In the genomic region with DNA sequence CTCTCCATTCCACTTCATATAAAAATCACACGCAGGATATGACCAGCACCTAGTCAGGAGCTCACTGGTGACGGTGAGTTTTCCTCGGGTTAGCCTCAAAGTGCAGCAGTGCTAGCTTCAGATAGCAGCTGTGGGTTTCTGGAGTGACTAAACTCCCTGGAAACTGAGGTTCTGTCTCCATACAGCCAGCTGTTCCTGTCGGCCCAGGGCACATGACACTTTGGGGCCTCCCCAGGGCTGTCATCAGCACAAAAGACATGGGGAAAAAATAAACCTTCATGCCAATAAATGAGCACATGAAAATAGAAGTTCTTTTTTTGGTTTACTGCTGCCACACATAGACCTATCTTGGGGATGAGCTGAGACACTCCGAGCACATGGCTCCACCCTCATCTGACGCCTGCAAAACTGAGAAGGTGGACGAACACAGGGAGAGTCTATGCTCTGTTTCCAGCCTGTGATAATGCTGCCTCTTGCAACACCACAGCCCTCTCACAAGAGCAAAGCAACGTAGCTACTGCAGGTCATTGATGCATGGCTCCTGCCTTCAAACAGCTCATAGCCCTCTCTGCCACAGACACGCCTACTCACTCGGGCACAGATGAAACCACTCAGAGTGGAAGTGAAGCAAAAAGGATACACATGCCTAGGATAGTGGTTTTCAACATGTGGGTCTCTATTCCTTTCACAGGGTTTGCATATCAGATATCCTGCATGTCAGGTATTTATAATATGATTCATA, we compare ENCODE assay signal across 17 mouse cellular contexts. TPM values are rescaled to one million over a fixed set of nuclear protein-coding genes. Genes with fewer than 3 reads are reported as not detected.
DNase-seq lines count a peak whose midpoint lies in the region; ATAC-seq and TF ChIP-seq lines count a peak whose summit lies in the region.
"Had no signal": no experiment of that assay in that cellular context is flagged by ENCODE, and none has a peak within 500 bp of the region (broad histone marks: within the 10 kb centered on the region; RNA-seq: fewer than 3 reads in every experiment).

No protein-coding gene starts in this region.

- no peaks in the 10 kb centered on the region for H3K36me3 ChIP-seq in hindbrain, postnatal 0 days (ENCODE audit: insufficient read depth, low read length)
- H3K36me3 ChIP-seq in hindbrain, embryonic 14.5 days (replicated peaks; ENCODE audit: control insufficient read depth, insufficient read depth) = no peaks in the 10 kb centered on the region
- H3K36me3 ChIP-seq in lung, embryonic 14.5 days (ENCODE audit: insufficient read depth) = no peaks in the 10 kb centered on the region
- H3K36me3 ChIP-seq: limb, embryonic 13.5 days; midbrain, embryonic 13.5 days had no signal

- DNase-seq in hindbrain, postnatal 0 days (ENCODE audit: low spot score) = peak; percentile 7
- DNase-seq in hindbrain, embryonic 14.5 days (ENCODE audit: low spot score) = no peak
- peak; percentile 8 for DNase-seq in lung, embryonic 14.5 days
- DNase-seq in lung, postnatal 14 days = no peak
- DNase-seq in Patski (ENCODE audit: low read depth, low spot score) (no peak), liver (no peak)
- no peak for DNase-seq in urinary bladder, postnatal 10 days (ENCODE audit: low spot score)
- DNase-seq: adrenal gland, adult 8-10 months; cerebellum, postnatal 36 days; forebrain, postnatal 0 days; lung, adult 18-20 months; thymus, postnatal 36 days had no signal

- WGBS in hindbrain, postnatal 0 days = 61% methylated on average over 10 of the region's 10 CpGs
- 69% methylated on average over 10 of the region's 10 CpGs for WGBS in hindbrain, embryonic 14.5 days
- WGBS in lung, embryonic 14.5 days = 47% methylated on average over 10 of the region's 10 CpGs

- no peak overlapping the region for H3K4me2 ChIP-seq in hindbrain, postnatal 0 days (ENCODE audit: low read depth, low read length)
- H3K4me2 ChIP-seq in hindbrain, embryonic 14.5 days (replicated peaks) = no peak overlapping the region
- H3K4me2 ChIP-seq in lung, embryonic 14.5 days = no peak overlapping the region
- H3K4me2 ChIP-seq: limb, embryonic 13.5 days; midbrain, embryonic 13.5 days had no signal

- no peaks in the 10 kb centered on the region for H3K9me3 ChIP-seq in hindbrain, postnatal 0 days (ENCODE audit: low read length)
- no peaks in the 10 kb centered on the region for H3K9me3 ChIP-seq in hindbrain, embryonic 14.5 days (ENCODE audit: control insufficient read depth, low read length)
- H3K9me3 ChIP-seq in lung, embryonic 14.5 days (ENCODE audit: low read depth, low read length) = no peaks in the 10 kb centered on the region
- H3K9me3 ChIP-seq: limb, embryonic 13.5 days; midbrain, embryonic 13.5 days had no signal

- CTCF ChIA-PET in Patski (lab: Charles Lee) = interaction anchor here (1.2 kb wide), 2 partner anchors 13 to 288 kb away, joined by 3 to 7 read pairs; no protein-coding TSS in a partner anchor

- H3K4me3 ChIP-seq in hindbrain, postnatal 0 days (ENCODE audit: low read length) = no peak overlapping the region
- no peak overlapping the region for H3K4me3 ChIP-seq in hindbrain, embryonic 14.5 days (replicated peaks; ENCODE audit: low read length)
- no peak overlapping the region for H3K4me3 ChIP-seq in lung, embryonic 14.5 days (ENCODE audit: low read depth, low read length)
- H3K4me3 ChIP-seq: layer of hippocampus, adult 2 months; limb, embryonic 13.5 days; midbrain, embryonic 13.5 days had no signal

- no peaks in the 10 kb centered on the region for H3K27me3 ChIP-seq in hindbrain, postnatal 0 days (ENCODE audit: insufficient read depth, low read length)
- no peaks in the 10 kb centered on the region for H3K27me3 ChIP-seq in hindbrain, embryonic 14.5 days (ENCODE audit: control insufficient read depth, insufficient read depth, low read length)
- no peaks in the 10 kb centered on the region for H3K27me3 ChIP-seq in lung, embryonic 14.5 days (ENCODE audit: insufficient read depth, low read length)
- H3K27me3 ChIP-seq in Patski = no peaks in the 10 kb centered on the region
- H3K27me3 ChIP-seq: limb, embryonic 13.5 days; midbrain, embryonic 13.5 days had no signal

- no peak overlapping the region for H3K9ac ChIP-seq in hindbrain, postnatal 0 days (replicated peaks; ENCODE audit: low read length)
- H3K9ac ChIP-seq in hindbrain, embryonic 14.5 days = no peak overlapping the region
- H3K9ac ChIP-seq in lung, embryonic 14.5 days = no peak overlapping the region
- H3K9ac ChIP-seq: forebrain, postnatal 0 days; limb, embryonic 13.5 days; midbrain, embryonic 13.5 days had no signal

- POLR2A ChIA-PET in Patski (lab: Charles Lee) = no interaction called here

- no peak for TF ChIP-seq CTCF in hindbrain, postnatal 0 days (IDR thresholded peaks at IDR 0.05; ENCODE audit: low read depth)
- TF ChIP-seq CTCF in lung, embryonic 14.5 days (IDR thresholded peaks at IDR 0.05; ENCODE audit: low read depth) = no peak
- no peak for TF ChIP-seq CTCF in Patski (IDR thresholded peaks at IDR 0.05)

- H3K4me1 ChIP-seq in hindbrain, postnatal 0 days (ENCODE audit: insufficient read depth, low read length) = no peaks in the 10 kb centered on the region
- no peaks in the 10 kb centered on the region for H3K4me1 ChIP-seq in hindbrain, embryonic 14.5 days (replicated peaks; ENCODE audit: control insufficient read depth, insufficient read depth, low read length)
- H3K4me1 ChIP-seq in lung, embryonic 14.5 days (ENCODE audit: insufficient read depth) = no peaks in the 10 kb centered on the region
- H3K4me1 ChIP-seq: midbrain, embryonic 13.5 days had no signal

- in situ Hi-C loops in Patski (cut with MboI; ENCODE audit: low pct_unique_long_range_greater_than_20kb) = no loop called here

- no peak overlapping the region for H3K27ac ChIP-seq in hindbrain, postnatal 0 days
- H3K27ac ChIP-seq in hindbrain, embryonic 14.5 days = no peak overlapping the region
- H3K27ac ChIP-seq in lung, embryonic 14.5 days (ENCODE audit: low read depth) = no peak overlapping the region
- H3K27ac ChIP-seq: layer of hippocampus, adult 2 months; limb, embryonic 13.5 days; midbrain, embryonic 13.5 days had no signal

- no peak for ATAC-seq in hindbrain, postnatal 0 days
- ATAC-seq in hindbrain, embryonic 14.5 days (ENCODE audit: low FRiP score) = no peak
- ATAC-seq in lung, embryonic 14.5 days (ENCODE audit: insufficient read depth) = no peak
- ATAC-seq in Patski = peak; percentile 87
- peak; percentile 94 for ATAC-seq in neutrophil, adult 5-6 weeks (ENCODE audit: extremely low read depth, insufficient number of reproducible peaks, low FRiP score, poor library complexity, severe bottlenecking)
- ATAC-seq: forebrain, postnatal 0 days; inflammation-experienced regulatory T-cells, adult 6 months; midbrain, embryonic 13.5 days had no signal

RNA-seq across cellular contexts. Expression of a gene that starts 23.6 kb away (rescaled TPM):
- 34.3 and 44.2 TPM in 2 replicates for total RNA-seq in hindbrain, postnatal 0 days (2014; rRNA removed)
- 10.1 and 10.9 TPM in 2 replicates for polyA plus RNA-seq in hindbrain, postnatal 0 days (2015; fragmentation: Nextera tagmentation; extraction: Ambion mirVana)
- polyA plus RNA-seq in hindbrain, embryonic 14.5 days (2014; fragmentation: Nextera tagmentation; extraction: Ambion mirVana) = 12.5 and 15.1 TPM in 2 replicates
- polyA plus RNA-seq in lung, embryonic 14.5 days (2014; fragmentation: Nextera tagmentation; extraction: Ambion mirVana) = 3.1 and 3.4 TPM in 2 replicates
- polyA plus RNA-seq in Patski (2021) = 19.7 TPM
- total RNA-seq in neutrophil, adult 5-6 weeks (2017) = 1.2 and 1.4 TPM in 2 replicates

RNA-seq across cellular contexts. Expression of a gene that starts 43.0 kb away (rescaled TPM):
- 36.8 and 40.8 TPM in 2 replicates for total RNA-seq in hindbrain, postnatal 0 days (2014; rRNA removed)
- 29.4 and 31.7 TPM in 2 replicates for polyA plus RNA-seq in hindbrain, postnatal 0 days (2015; fragmentation: Nextera tagmentation; extraction: Ambion mirVana)
- 45.2 and 50.4 TPM in 2 replicates for polyA plus RNA-seq in hindbrain, embryonic 14.5 days (2014; fragmentation: Nextera tagmentation; extraction: Ambion mirVana)
- 25.0 and 26.6 TPM in 2 replicates for polyA plus RNA-seq in lung, embryonic 14.5 days (2014; fragmentation: Nextera tagmentation; extraction: Ambion mirVana)
- polyA plus RNA-seq in Patski (2021) = 31.4 TPM
- total RNA-seq in neutrophil, adult 5-6 weeks (2017) = 44.9 and 50.6 TPM in 2 replicates

Comparison
In these comparisons a context has a peak if more than half of its experiments do, and no peak if none do; other contexts are left out.
1. DNase-seq: peak in hindbrain, postnatal 0 days (single experiment) and lung, embryonic 14.5 days (single experiment); none in hindbrain, embryonic 14.5 days (single experiment), lung, postnatal 14 days (single experiment), Patski (single experiment), liver (single experiment) and urinary bladder, postnatal 10 days (single experiment).
2. ATAC-seq: peak in Patski (single experiment) and neutrophil, adult 5-6 weeks (single experiment); none in hindbrain, postnatal 0 days (single experiment), hindbrain, embryonic 14.5 days (single experiment) and lung, embryonic 14.5 days (single experiment).